Mouse (Mus musculus) c-Kit-positive CD71-positive TER-119-negative erythroid progenitor cells, embryonic 14.5 days (primary cell): ENCODE measurements at regions not wholly inside any gene's neighbourhood (a gene's known extent, or its start where the extent isn't known, plus 50 kb on each side); places are given as distances from the start of the nearest gene placed in this dataset.

Experiments used
- DNase-seq: peaks from one replicate; pipeline ENCODE4 v3.0.0-alpha.2; 2013; ENCODE audit warnings: low read depth

GRCm38 (mm10) chr4:33696969-33697368, 227.4 kb upstream of the Cnr1 start:
- DNase-seq = no peak

GRCm38 (mm10) chr4:33702028-33702666, 222.2 kb upstream of the Cnr1 start:
- DNase-seq = no peak

GRCm38 (mm10) chr4:33705722-33706121, 218.7 kb upstream of the Cnr1 start:
- DNase-seq = no peak

- peak; percentile 6 for DNase-seq
Observed at GRCm38 (mm10) chr4:33706785-33707184, 217.6 kb upstream of the Cnr1 start.

- no peak for DNase-seq
Observed at GRCm38 (mm10) chr4:33716475-33717117, 207.8 kb upstream of the Cnr1 start.

GRCm38 (mm10) chr4:33720972-33721371, 203.4 kb upstream of the Cnr1 start:
- no peak for DNase-seq

- DNase-seq = no peak
Observed at GRCm38 (mm10) chr4:33721971-33722370, 202.4 kb upstream of the Cnr1 start.

GRCm38 (mm10) chr4:33731837-33732236, 192.6 kb upstream of the Cnr1 start:
- no peak for DNase-seq

GRCm38 (mm10) chr4:33734923-33735322, 189.5 kb upstream of the Cnr1 start:
- no peak for DNase-seq

- no peak for DNase-seq
Observed at GRCm38 (mm10) chr4:33735442-33735966, 188.9 kb upstream of the Cnr1 start.

- no peak for DNase-seq
Observed at GRCm38 (mm10) chr4:33736061-33736701, 188.2 kb upstream of the Cnr1 start.

- DNase-seq = no peak
Observed at GRCm38 (mm10) chr4:33737337-33737736, 187.1 kb upstream of the Cnr1 start.

GRCm38 (mm10) chr4:33737859-33738417, 186.5 kb upstream of the Cnr1 start:
- DNase-seq = peak; percentile 31

- no peak for DNase-seq
Observed at GRCm38 (mm10) chr4:33739211-33739904, 185.0 kb upstream of the Cnr1 start.

GRCm38 (mm10) chr4:33740982-33741381, 183.4 kb upstream of the Cnr1 start:
- DNase-seq = no peak

- no peak for DNase-seq
Observed at GRCm38 (mm10) chr4:33745180-33745579, 179.2 kb upstream of the Cnr1 start.

GRCm38 (mm10) chr4:33747316-33747895, 177.0 kb upstream of the Cnr1 start:
- no peak for DNase-seq

GRCm38 (mm10) chr4:33767721-33768120, 156.7 kb upstream of the Cnr1 start:
- no peak for DNase-seq

- DNase-seq = no peak
Observed at GRCm38 (mm10) chr4:33786027-33786426, 138.4 kb upstream of the Cnr1 start.

- no peak for DNase-seq
Observed at GRCm38 (mm10) chr4:33786958-33787357, 137.4 kb upstream of the Cnr1 start.

- no peak for DNase-seq
Observed at GRCm38 (mm10) chr4:33793398-33793797, 131.0 kb upstream of the Cnr1 start.

- DNase-seq = no peak
Observed at GRCm38 (mm10) chr4:33795461-33795860, 128.9 kb upstream of the Cnr1 start.
